Mouse (Mus musculus) hindbrain, embryonic 14.5 days (tissue): Measurements from ENCODE around the gene Pcp4. TPM values are rescaled to one million over a fixed set of nuclear protein-coding genes. Genes with fewer than 3 reads are reported as not detected.
A peak's percentile ranks its signal among the peaks of the same experiment; 100 is the strongest.

ENCODE experiments used
- ATAC-seq: fragments of 200-750 bp; cut with Nextera tagmentation; 2 replicates; pipeline ENCODE4 v1.8.0; 2017; ENCODE audit warnings: moderate number of reproducible peaks, mild to moderate bottlenecking, moderate TSS enrichment, moderate library complexity; ENCODE audit not compliant: low FRiP score
- DNase-seq: peaks from one replicate; pipeline ENCODE4 v3.0.0-alpha.2; 2015; ENCODE audit warnings: low spot score
- H3K27ac ChIP-seq: fragments of 300-500 bp; sonication (generic); 2 replicates; pipeline ENCODE4 v1.5.1; 2014; ENCODE audit warnings: mild to moderate bottlenecking, moderate library complexity
- H3K27me3 ChIP-seq: fragments of 300-500 bp; sonication (generic); 2 replicates; pipeline ENCODE4 v1.6.1; 2014; ENCODE audit warnings: mild to moderate bottlenecking, low read length, mixed read lengths; ENCODE audit not compliant: control insufficient read depth, insufficient read depth
- H3K36me3 ChIP-seq: fragments of 300-500 bp; sonication (generic); replicated peaks from 2 replicates; pipeline ENCODE4 v1.6.1; 2014; ENCODE audit not compliant: control insufficient read depth, insufficient read depth
- H3K4me1 ChIP-seq: fragments of 300-500 bp; sonication (generic); replicated peaks from 2 replicates; pipeline ENCODE4 v1.6.1; 2014; ENCODE audit warnings: antibody characterized with exemption, low read length, mixed read lengths; ENCODE audit not compliant: control insufficient read depth, insufficient read depth
- H3K4me2 ChIP-seq: fragments of 300-500 bp; sonication (generic); replicated peaks from 2 replicates; pipeline ENCODE4 v1.6.1; 2014; ENCODE audit warnings: mild to moderate bottlenecking, moderate library complexity
- H3K4me3 ChIP-seq: fragments of 300-500 bp; sonication (generic); replicated peaks from 2 replicates; pipeline ENCODE4 v1.5.1; 2014; ENCODE audit warnings: mild to moderate bottlenecking, low read length
- H3K9ac ChIP-seq: fragments of 300-500 bp; sonication (generic); 2 replicates; pipeline ENCODE4 v1.6.1; 2014
- H3K9me3 ChIP-seq: fragments of 300-500 bp; sonication (generic); 2 replicates; pipeline ENCODE4 v1.6.1; 2016; ENCODE audit warnings: low read length; ENCODE audit not compliant: control insufficient read depth
- WGBS: fragments of 180-500 bp; shearing (Covaris S2); extraction: QIAGEN DNeasy Blood & Tissue Kit; methylation state at CpG from one replicate; pipeline ENCODE4 v1.1.7; 2014; 5-methylcytosine and 5-hydroxymethylcytosine counted together
- polyA plus RNA-seq: library from polyadenylated mRNA; unstranded; fragments of >200 nt; fragmentation: Nextera tagmentation; extraction: Ambion mirVana; gene quantifications from 2 replicates; pipeline ENCODE4 v1.2.1, GENCODE M21; 2014

Gene Pcp4
- polyA plus RNA-seq, 1 experiment from 2014 or later: 347 TPM

DNA sequence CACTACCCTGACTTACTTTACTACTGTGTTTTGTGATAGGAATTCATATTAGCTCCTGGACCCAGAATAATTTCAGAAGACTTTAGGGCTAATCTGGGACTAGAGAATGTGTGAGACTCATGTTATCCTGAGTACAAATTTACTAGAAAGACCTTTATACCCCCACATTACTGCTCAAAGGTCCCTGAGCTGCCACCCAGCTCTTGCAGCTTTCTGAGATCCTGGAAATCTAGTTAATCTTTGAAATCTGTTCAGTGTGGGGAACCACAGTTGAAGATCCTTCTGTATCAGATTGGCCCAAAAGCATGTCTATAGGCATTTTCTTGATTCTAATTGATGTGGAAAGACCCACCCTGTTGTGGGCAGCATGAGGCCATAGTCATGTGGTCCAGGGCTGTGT lies 69.0 kb downstream of the Pcp4 start:
- no peak overlapping the region for H3K27ac ChIP-seq
- ATAC-seq: no peak
- H3K36me3 ChIP-seq: no peaks in the 10 kb centered on the region
- no peak for DNase-seq
- H3K27me3 ChIP-seq: no peaks in the 10 kb centered on the region
- H3K9ac ChIP-seq: no peak overlapping the region
- H3K4me1 ChIP-seq: no peaks in the 10 kb centered on the region
- no peak overlapping the region for H3K4me2 ChIP-seq
- no peak overlapping the region for H3K4me3 ChIP-seq
- no peaks in the 10 kb centered on the region for H3K9me3 ChIP-seq

DNA sequence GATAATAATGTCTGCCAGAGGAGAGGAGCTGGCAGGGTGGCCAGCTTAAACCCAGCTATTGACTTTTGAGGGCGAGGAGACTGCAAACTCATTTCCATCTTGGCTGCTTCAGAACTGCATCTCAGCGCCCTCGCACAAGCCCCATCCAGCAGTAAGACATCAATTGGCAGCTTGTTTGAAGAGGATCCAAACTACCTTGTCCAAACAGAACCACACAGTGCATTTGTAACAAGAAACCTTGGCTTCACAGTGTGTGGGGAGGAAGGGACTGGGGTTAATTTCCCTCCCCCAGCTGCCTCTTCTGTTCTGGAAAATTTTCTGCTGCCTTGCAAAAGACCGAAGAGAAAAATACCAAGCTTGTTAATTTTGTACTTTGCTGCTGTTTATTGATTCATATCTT lies 71.7 kb downstream of the Pcp4 start:
- no peaks in the 10 kb centered on the region for H3K27me3 ChIP-seq
- WGBS: 70% methylated on average over 4 of the region's 4 CpGs
- H3K4me3 ChIP-seq: no peak overlapping the region
- no peaks in the 10 kb centered on the region for H3K4me1 ChIP-seq
- DNase-seq: no peak
- ATAC-seq: no peak
- H3K36me3 ChIP-seq: no peaks in the 10 kb centered on the region
- no peak overlapping the region for H3K27ac ChIP-seq
- H3K4me2 ChIP-seq: no peak overlapping the region
- H3K9ac ChIP-seq: no peak overlapping the region
- H3K9me3 ChIP-seq: no peaks in the 10 kb centered on the region

DNA sequence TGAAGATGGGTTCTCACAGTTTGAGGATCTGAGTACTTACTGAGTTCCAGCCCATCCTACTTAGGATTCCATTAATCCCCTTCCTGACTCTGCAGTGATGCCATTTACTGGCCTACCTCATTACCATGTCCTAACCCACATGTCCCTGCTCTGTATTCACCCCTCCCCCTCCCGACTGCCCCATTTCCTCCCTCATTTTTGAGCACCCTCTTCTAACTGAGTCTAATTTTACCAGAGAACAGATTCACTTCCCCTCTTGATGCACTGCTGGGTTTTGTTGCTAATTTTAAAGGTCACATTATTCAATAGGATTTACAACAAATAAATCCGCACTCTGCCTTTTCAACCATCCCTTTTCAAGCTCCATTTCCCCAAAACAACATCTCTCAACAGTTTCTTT lies 73.7 kb downstream of the Pcp4 start:
- no peaks in the 10 kb centered on the region for H3K36me3 ChIP-seq
- no peak for ATAC-seq
- DNase-seq: no peak

DNA sequence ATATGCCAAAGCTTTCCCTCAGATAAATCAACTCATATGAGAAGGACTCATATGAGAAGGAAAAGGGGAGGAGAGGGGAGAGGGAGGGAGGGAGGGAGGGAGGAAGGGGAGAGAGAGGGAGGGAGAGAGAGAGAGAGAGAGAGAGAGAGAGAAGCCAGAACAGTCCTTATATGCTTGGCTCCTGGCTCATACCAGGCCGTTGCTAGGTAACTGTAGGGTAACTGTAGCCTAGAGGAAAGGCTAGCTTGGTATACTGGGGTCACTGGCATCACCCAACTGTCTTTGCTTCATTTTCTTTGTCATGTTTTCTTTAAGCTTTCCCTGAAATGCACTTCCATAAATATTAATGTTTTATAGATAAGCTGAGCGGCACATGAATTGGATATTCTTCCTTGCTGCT lies 85.3 kb downstream of the Pcp4 start:
- ATAC-seq (no peak), DNase-seq (no peak)
- Histone ChIP-seq H3K27ac (no peak overlapping the region), H3K36me3 (no peaks in the 10 kb centered on the region), H3K27me3 (no peaks in the 10 kb centered on the region), H3K4me2 (no peak overlapping the region), H3K4me1 (no peaks in the 10 kb centered on the region), H3K4me3 (no peak overlapping the region), H3K9ac (no peak overlapping the region), H3K9me3 (no peaks in the 10 kb centered on the region)
- WGBS: 64% methylated on average over 2 of the region's 2 CpGs

More for the DNA sequence above, 73.7 kb downstream of the Pcp4 start:
- H3K4me2 ChIP-seq: no peak overlapping the region
- no peaks in the 10 kb centered on the region for H3K9me3 ChIP-seq
- no peaks in the 10 kb centered on the region for H3K4me1 ChIP-seq
- H3K9ac ChIP-seq: no peak overlapping the region
- no peaks in the 10 kb centered on the region for H3K27me3 ChIP-seq
- H3K27ac ChIP-seq: no peak overlapping the region
- H3K4me3 ChIP-seq: no peak overlapping the region
- 63% methylated on average over 2 of the region's 2 CpGs for WGBS

DNA sequence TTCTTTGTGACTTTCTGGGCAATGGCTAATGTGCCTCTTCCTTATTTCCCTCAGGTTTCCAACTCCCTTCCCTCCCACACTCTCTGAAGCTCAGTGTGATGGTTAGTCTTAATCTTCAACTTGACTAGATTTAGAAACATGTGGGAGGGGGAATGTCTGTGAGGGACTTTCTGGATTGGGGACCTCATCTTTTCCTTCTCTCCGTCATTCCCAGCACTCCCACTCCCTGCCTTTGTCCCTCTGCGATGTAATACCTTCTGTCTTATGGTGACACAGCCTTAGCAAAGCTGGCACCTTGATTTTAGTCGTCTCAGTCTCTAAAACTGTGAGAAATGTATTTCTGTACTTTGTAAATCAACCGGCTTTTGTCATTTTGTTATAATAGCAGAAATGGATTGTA lies 88.0 kb downstream of the Pcp4 start:
- H3K4me2 ChIP-seq: no peak overlapping the region
- H3K27me3 ChIP-seq: no peaks in the 10 kb centered on the region
- H3K27ac ChIP-seq: no peak overlapping the region
- H3K4me1 ChIP-seq: no peaks in the 10 kb centered on the region
- DNase-seq (no peak), ATAC-seq (no peak)
- WGBS: 84% methylated on average over 4 of the region's 4 CpGs
- H3K9ac ChIP-seq: no peak overlapping the region
- no peaks in the 10 kb centered on the region for H3K9me3 ChIP-seq
- no peak overlapping the region for H3K4me3 ChIP-seq
- no peaks in the 10 kb centered on the region for H3K36me3 ChIP-seq

DNA sequence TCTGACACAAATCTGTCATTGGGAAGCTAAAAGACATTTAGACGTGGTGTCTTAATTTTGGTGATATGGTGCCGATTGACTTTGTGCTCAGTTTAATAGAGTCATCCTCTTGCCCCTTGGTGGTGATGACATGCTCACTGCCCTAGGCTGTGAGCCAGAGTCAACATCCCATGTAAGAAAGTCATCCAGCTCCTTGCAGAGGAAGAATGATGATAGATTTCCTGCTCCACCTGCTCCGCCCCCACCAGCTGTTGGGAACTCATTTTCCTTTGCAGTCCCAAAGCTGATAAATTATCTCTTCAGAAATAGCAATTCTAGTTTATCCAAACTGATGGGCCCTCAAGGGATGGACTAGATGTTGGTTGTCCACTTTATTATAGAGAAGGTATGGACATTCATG lies 89.2 kb downstream of the Pcp4 start:
- WGBS: 57% methylated on average over 3 of the region's 3 CpGs
- Histone ChIP-seq H3K36me3 (no peaks in the 10 kb centered on the region), H3K4me2 (no peak overlapping the region), H3K4me1 (no peaks in the 10 kb centered on the region), H3K27me3 (no peaks in the 10 kb centered on the region), H3K4me3 (no peak overlapping the region), H3K9ac (no peak overlapping the region), H3K9me3 (no peaks in the 10 kb centered on the region), H3K27ac (no peak overlapping the region)
- no peak for ATAC-seq
- no peak for DNase-seq

DNA sequence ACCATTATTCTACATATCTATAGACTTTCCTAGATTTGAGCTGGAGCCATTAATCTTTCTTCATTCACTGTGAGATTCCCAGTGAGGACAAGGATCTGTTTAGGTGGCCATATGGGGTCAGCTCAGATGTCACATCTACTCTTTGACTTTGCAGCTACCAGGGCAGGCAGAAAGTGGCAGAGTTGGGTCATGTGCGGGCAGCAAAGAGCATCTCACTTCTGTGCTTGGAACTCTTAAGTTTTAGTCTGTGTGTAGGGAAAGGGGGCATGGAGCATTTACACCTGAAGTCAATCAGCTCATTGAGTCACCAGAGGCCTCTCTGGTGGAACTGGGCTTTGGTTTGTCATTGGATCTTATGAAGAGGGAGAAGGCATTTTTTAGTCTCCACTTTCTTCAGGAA lies 90.9 kb downstream of the Pcp4 start:
- Histone ChIP-seq H3K4me1 (no peaks in the 10 kb centered on the region; the same call in 1 of the 2 replicates), H3K4me3 (no peak overlapping the region), H3K9me3 (no peaks in the 10 kb centered on the region), H3K27ac (no peak overlapping the region), H3K27me3 (no peaks in the 10 kb centered on the region), H3K9ac (no peak overlapping the region), H3K4me2 (no peak overlapping the region), H3K36me3 (no peaks in the 10 kb centered on the region)
- ATAC-seq (no peak), DNase-seq (no peak)
- WGBS: 86% methylated on average over 1 of the region's 1 CpGs

DNA sequence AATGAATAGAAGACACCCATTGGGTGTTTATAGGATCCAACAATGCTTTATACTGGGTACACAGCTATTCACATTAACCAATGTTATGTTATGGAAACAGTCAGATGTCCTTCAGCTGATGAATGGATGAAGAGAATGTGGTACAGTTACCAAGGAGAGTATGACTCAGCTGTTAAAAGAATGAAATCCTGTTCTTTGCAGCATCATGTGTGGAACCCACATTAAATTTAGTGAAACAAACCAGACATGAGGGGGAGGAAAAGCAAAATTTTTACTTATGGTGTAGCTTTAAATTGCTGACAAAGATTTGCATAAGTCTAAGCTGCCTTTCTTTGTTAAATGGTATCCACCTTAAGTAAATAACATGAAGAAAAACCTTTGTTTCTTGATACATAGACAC lies 92.4 kb downstream of the Pcp4 start:
- ATAC-seq (no peak), DNase-seq (no peak)
- Histone ChIP-seq H3K4me1 (peaks cover 5% of the 10 kb centered on the region), H3K4me3 (no peak overlapping the region), H3K4me2 (no peak overlapping the region), H3K9ac (no peak overlapping the region), H3K27me3 (no peaks in the 10 kb centered on the region), H3K36me3 (no peaks in the 10 kb centered on the region), H3K27ac (no peak overlapping the region), H3K9me3 (no peaks in the 10 kb centered on the region)

DNA sequence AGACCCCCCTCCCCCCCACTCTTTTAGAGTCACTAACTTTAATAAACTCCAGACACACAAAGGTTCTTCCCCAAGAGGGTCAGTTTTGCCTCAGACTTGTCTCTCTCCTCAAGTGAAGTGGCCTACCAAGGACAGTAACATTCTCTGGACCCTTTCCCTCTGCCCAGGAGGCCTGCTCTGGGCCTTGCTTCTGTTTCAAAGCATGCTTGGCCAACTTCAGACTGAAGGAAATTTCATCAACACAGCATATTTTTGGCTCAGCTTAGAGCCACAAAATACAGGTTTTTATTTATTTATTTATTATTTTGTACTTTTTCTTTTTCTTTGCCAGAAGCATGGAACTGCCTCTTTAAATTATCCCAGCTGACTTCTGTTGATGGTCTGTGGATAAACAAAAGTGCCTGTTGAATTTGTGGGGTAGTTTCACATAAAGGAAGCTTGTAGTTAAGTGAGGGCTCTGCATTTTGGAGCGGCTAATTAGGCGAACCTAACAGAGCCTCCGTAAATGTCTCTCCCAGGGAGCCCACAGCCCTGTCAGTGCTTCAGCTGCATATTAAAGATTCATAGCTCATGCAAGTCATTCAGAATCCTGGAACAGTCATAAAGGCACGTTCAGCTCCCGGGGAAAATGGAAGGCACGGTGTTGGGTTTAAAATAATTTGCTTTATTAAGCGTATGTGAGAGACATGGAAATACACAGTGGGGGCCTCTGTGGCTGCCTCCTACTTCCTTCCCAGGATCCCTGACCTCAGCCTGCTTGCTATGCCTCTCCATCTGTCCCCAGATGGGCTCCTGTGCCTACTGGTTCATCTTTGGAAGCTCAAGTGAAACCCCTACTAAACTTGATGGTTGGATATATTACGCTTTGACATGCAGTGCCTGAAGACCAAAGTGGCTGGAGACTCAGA lies 96.2 kb downstream of the Pcp4 start:
- WGBS: 35% methylated on average over 8 of the region's 8 CpGs
- peak; percentile 49 for DNase-seq
- no peak overlapping the region for H3K4me2 ChIP-seq

DNA sequence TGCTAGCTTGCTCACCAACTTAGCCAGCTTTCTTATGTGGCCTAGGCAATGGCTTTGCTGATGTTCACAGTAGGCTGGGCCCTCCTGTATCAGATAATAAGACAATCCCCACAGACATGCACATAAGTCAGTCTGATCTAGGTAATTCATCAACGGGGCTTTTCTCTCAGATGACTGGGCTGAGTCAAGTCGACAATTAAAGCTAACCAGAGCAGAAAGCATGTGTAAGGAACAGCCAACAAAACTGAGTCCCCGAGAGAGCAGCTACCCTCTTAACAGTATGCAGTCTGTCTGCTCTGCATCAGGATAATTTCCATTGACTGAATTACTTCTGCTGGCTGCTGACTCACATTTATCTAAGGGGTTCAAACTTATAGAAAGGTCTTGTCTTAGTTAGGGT lies 100.0 kb downstream of the Pcp4 start:
- DNase-seq (no peak), ATAC-seq (no peak)
- no peak overlapping the region for H3K4me2 ChIP-seq
- peaks cover 5% of the 10 kb centered on the region for H3K4me1 ChIP-seq
- H3K9me3 ChIP-seq: no peaks in the 10 kb centered on the region
- WGBS: 47% methylated on average over 3 of the region's 3 CpGs
- no peak overlapping the region for H3K4me3 ChIP-seq
- H3K27me3 ChIP-seq: no peaks in the 10 kb centered on the region
- no peak overlapping the region for H3K27ac ChIP-seq
- H3K36me3 ChIP-seq: no peaks in the 10 kb centered on the region
- H3K9ac ChIP-seq: no peak overlapping the region

More for the DNA sequence above, 96.2 kb downstream of the Pcp4 start:
- no peaks in the 10 kb centered on the region for H3K36me3 ChIP-seq
- H3K9ac ChIP-seq: no peak overlapping the region
- H3K4me3 ChIP-seq: no peak overlapping the region
- peak overlapping the region; percentile 64 for H3K27ac ChIP-seq
- peak; percentile 71; the same call in 1 of the 2 replicates for ATAC-seq
- H3K27me3 ChIP-seq: no peaks in the 10 kb centered on the region
- H3K9me3 ChIP-seq: no peaks in the 10 kb centered on the region
- H3K4me1 ChIP-seq: peaks cover 5% of the 10 kb centered on the region
